Mouse (Mus musculus): Measurements from ENCODE around the gene Tcf20. TPM values are rescaled to one million over a fixed set of nuclear protein-coding genes. Genes with fewer than 3 reads are reported as not detected.

The Tcf20 gene
- polyA plus RNA-seq, 1 experiment from 2014 or later, result 7.1 TPM

GRCm38 (mm10) chr15:82829917-82830316 is 157.8 kb downstream of the Tcf20 start:
- no peaks in the 10 kb centered on the region for H3K9me3 ChIP-seq
- 93% methylated on average over 6 of the region's 6 CpGs for WGBS
- no peaks in the 10 kb centered on the region for H3K27me3 ChIP-seq (ENCODE audit: poor library complexity, severe bottlenecking)
- no peak overlapping the region for H3K4me3 ChIP-seq
- H3K27ac ChIP-seq, result no peak overlapping the region
- no peaks in the 10 kb centered on the region for H3K4me1 ChIP-seq
- peaks cover 10% of the 10 kb centered on the region for H3K36me3 ChIP-seq (replicated peaks)
- DNase-seq (ENCODE audit: extremely low spot score, low spot score), result no peak

- Histone ChIP-seq H3K27me3 (ENCODE audit: poor library complexity, severe bottlenecking) (no peaks in the 10 kb centered on the region), H3K4me1 (no peaks in the 10 kb centered on the region), H3K4me3 (no peak overlapping the region), H3K27ac (no peak overlapping the region), H3K9me3 (no peaks in the 10 kb centered on the region), H3K36me3 (replicated peaks) (peaks cover 37% of the 10 kb centered on the region)
- DNase-seq (ENCODE audit: extremely low spot score, low spot score), result no peak
Observed at GRCm38 (mm10) chr15:82825866-82826265, 161.8 kb downstream of the Tcf20 start.

- H3K4me3 ChIP-seq, result no peak overlapping the region
- no peak for DNase-seq (ENCODE audit: extremely low spot score, low spot score)
- no peaks in the 10 kb centered on the region for H3K27me3 ChIP-seq (ENCODE audit: poor library complexity, severe bottlenecking)
- WGBS, result 88% methylated on average over 3 of the region's 4 CpGs
- H3K9me3 ChIP-seq, result no peaks in the 10 kb centered on the region
- H3K27ac ChIP-seq, result no peak overlapping the region
- no peaks in the 10 kb centered on the region for H3K4me1 ChIP-seq
- H3K36me3 ChIP-seq (replicated peaks), result peaks cover 50% of the 10 kb centered on the region
Observed at GRCm38 (mm10) chr15:82822347-82822746, 165.3 kb downstream of the Tcf20 start.

GRCm38 (mm10) chr15:82821657-82822056 is 166.0 kb downstream of the Tcf20 start:
- Histone ChIP-seq H3K9me3 (no peaks in the 10 kb centered on the region), H3K4me1 (no peaks in the 10 kb centered on the region), H3K36me3 (replicated peaks) (peaks cover 51% of the 10 kb centered on the region), H3K4me3 (no peak overlapping the region), H3K27me3 (ENCODE audit: poor library complexity, severe bottlenecking) (no peaks in the 10 kb centered on the region), H3K27ac (no peak overlapping the region)
- 95% methylated on average over 1 of the region's 1 CpGs for WGBS
- no peak for DNase-seq (ENCODE audit: extremely low spot score, low spot score)

- DNase-seq (ENCODE audit: extremely low spot score, low spot score), result no peak
- 80% methylated on average over 4 of the region's 4 CpGs for WGBS
- H3K4me3 ChIP-seq, result no peak overlapping the region
- no peak overlapping the region for H3K27ac ChIP-seq
- H3K9me3 ChIP-seq, result no peaks in the 10 kb centered on the region
- H3K27me3 ChIP-seq (ENCODE audit: poor library complexity, severe bottlenecking), result no peaks in the 10 kb centered on the region
- no peaks in the 10 kb centered on the region for H3K4me1 ChIP-seq
- peaks cover 49% of the 10 kb centered on the region for H3K36me3 ChIP-seq (replicated peaks)
Observed at GRCm38 (mm10) chr15:82815296-82815695, 172.4 kb downstream of the Tcf20 start.

GRCm38 (mm10) chr15:82814806-82815205 is 172.9 kb downstream of the Tcf20 start:
- no peaks in the 10 kb centered on the region for H3K27me3 ChIP-seq (ENCODE audit: poor library complexity, severe bottlenecking)
- peaks cover 54% of the 10 kb centered on the region for H3K36me3 ChIP-seq (replicated peaks)
- peak; percentile 39 for DNase-seq (ENCODE audit: extremely low spot score, low spot score)
- no peak overlapping the region for H3K27ac ChIP-seq
- H3K4me3 ChIP-seq, result no peak overlapping the region
- WGBS, result 61% methylated on average over 4 of the region's 4 CpGs
- no peaks in the 10 kb centered on the region for H3K9me3 ChIP-seq
- no peaks in the 10 kb centered on the region for H3K4me1 ChIP-seq

GRCm38 (mm10) chr15:82814321-82814720 is 173.4 kb downstream of the Tcf20 start:
- Histone ChIP-seq H3K9me3 (no peaks in the 10 kb centered on the region), H3K4me3 (no peak overlapping the region), H3K4me1 (peaks cover 4% of the 10 kb centered on the region; the same call in 1 of the 2 replicates), H3K27ac (no peak overlapping the region), H3K27me3 (ENCODE audit: poor library complexity, severe bottlenecking) (no peaks in the 10 kb centered on the region), H3K36me3 (replicated peaks) (peaks cover 59% of the 10 kb centered on the region)
- DNase-seq (ENCODE audit: extremely low spot score, low spot score), result no peak
- 86% methylated on average over 7 of the region's 7 CpGs for WGBS

GRCm38 (mm10) chr15:82810556-82810955 is 177.1 kb downstream of the Tcf20 start:
- peaks cover 4% of the 10 kb centered on the region; the same call in 1 of the 2 replicates for H3K4me1 ChIP-seq
- peaks cover 42% of the 10 kb centered on the region for H3K36me3 ChIP-seq (replicated peaks)
- no peak for DNase-seq (ENCODE audit: extremely low spot score, low spot score)
- H3K4me3 ChIP-seq, result no peak overlapping the region
- H3K27me3 ChIP-seq (ENCODE audit: poor library complexity, severe bottlenecking), result no peaks in the 10 kb centered on the region
- H3K27ac ChIP-seq, result no peak overlapping the region
- WGBS, result 92% methylated on average over 1 of the region's 1 CpGs
- H3K9me3 ChIP-seq, result no peaks in the 10 kb centered on the region

GRCm38 (mm10) chr15:82809511-82809910 is 178.2 kb downstream of the Tcf20 start:
- no peaks in the 10 kb centered on the region for H3K27me3 ChIP-seq (ENCODE audit: poor library complexity, severe bottlenecking)
- H3K36me3 ChIP-seq (replicated peaks), result peaks cover 34% of the 10 kb centered on the region
- 88% methylated on average over 6 of the region's 6 CpGs for WGBS
- H3K27ac ChIP-seq, result no peak overlapping the region
- no peak for DNase-seq (ENCODE audit: extremely low spot score, low spot score)
- H3K4me3 ChIP-seq, result no peak overlapping the region
- H3K9me3 ChIP-seq, result no peaks in the 10 kb centered on the region
- H3K4me1 ChIP-seq, result peaks cover 4% of the 10 kb centered on the region; the same call in 1 of the 2 replicates

- no peaks in the 10 kb centered on the region for H3K27me3 ChIP-seq (ENCODE audit: poor library complexity, severe bottlenecking)
- peaks cover 28% of the 10 kb centered on the region for H3K36me3 ChIP-seq (replicated peaks)
- no peak overlapping the region for H3K27ac ChIP-seq
- no peak for DNase-seq (ENCODE audit: extremely low spot score, low spot score)
- peaks cover 11% of the 10 kb centered on the region for H3K4me1 ChIP-seq
- no peaks in the 10 kb centered on the region for H3K9me3 ChIP-seq
- no peak overlapping the region for H3K4me3 ChIP-seq
- 90% methylated on average over 5 of the region's 5 CpGs for WGBS
Observed at GRCm38 (mm10) chr15:82806969-82807763, 180.5 kb downstream of the Tcf20 start.

- Histone ChIP-seq H3K27ac (no peak overlapping the region), H3K36me3 (replicated peaks) (peaks cover 7% of the 10 kb centered on the region), H3K9me3 (no peaks in the 10 kb centered on the region), H3K4me1 (peaks cover 11% of the 10 kb centered on the region), H3K4me3 (no peak overlapping the region), H3K27me3 (ENCODE audit: poor library complexity, severe bottlenecking) (no peaks in the 10 kb centered on the region)
- peak; percentile 71 for DNase-seq (ENCODE audit: extremely low spot score, low spot score)
- 80% methylated on average over 5 of the region's 5 CpGs for WGBS
Observed at GRCm38 (mm10) chr15:82804708-82805639, 182.7 kb downstream of the Tcf20 start.

- H3K36me3 ChIP-seq (replicated peaks), result no peaks in the 10 kb centered on the region
- H3K4me3 ChIP-seq, result no peak overlapping the region
- 87% methylated on average over 3 of the region's 3 CpGs for WGBS
- DNase-seq (ENCODE audit: extremely low spot score, low spot score), result no peak
- H3K27me3 ChIP-seq (ENCODE audit: poor library complexity, severe bottlenecking), result no peaks in the 10 kb centered on the region
- no peak overlapping the region for H3K27ac ChIP-seq
- no peaks in the 10 kb centered on the region for H3K9me3 ChIP-seq
- H3K4me1 ChIP-seq, result no peaks in the 10 kb centered on the region
Observed at GRCm38 (mm10) chr15:82795936-82796440, 191.7 kb downstream of the Tcf20 start.

GRCm38 (mm10) chr15:82794277-82794676 is 193.4 kb downstream of the Tcf20 start, which contains the start of gene Cyp2d26:
Gene Cyp2d26, minus strand, starts transcription at chr15:82794294.
- DNase-seq (ENCODE audit: extremely low spot score, low spot score), result no peak
- H3K36me3 ChIP-seq (replicated peaks), result no peaks in the 10 kb centered on the region
- no peaks in the 10 kb centered on the region for H3K4me1 ChIP-seq
- no peaks in the 10 kb centered on the region for H3K9me3 ChIP-seq
- WGBS, result 91% methylated on average over 5 of the region's 5 CpGs
- H3K27me3 ChIP-seq (ENCODE audit: poor library complexity, severe bottlenecking), result no peaks in the 10 kb centered on the region
- H3K4me3 ChIP-seq, result no peak within 1 kb of the TSS
- no peak within 1 kb of the TSS for H3K27ac ChIP-seq

Data from forebrain, embryonic 10.5 days (tissue).